Mouse (Mus musculus) embryo, embryonic 11.5 days (tissue): ENCODE data around the gene Gm10188.
A peak's percentile ranks its signal among the peaks of the same experiment; 100 is the strongest.

Experiments
- DNase-seq: peaks from one replicate; pipeline ENCODE4 v3.0.0-alpha.2; 2012; ENCODE audit warnings: low read depth, low spot score

Gm10188 gene

DNA sequence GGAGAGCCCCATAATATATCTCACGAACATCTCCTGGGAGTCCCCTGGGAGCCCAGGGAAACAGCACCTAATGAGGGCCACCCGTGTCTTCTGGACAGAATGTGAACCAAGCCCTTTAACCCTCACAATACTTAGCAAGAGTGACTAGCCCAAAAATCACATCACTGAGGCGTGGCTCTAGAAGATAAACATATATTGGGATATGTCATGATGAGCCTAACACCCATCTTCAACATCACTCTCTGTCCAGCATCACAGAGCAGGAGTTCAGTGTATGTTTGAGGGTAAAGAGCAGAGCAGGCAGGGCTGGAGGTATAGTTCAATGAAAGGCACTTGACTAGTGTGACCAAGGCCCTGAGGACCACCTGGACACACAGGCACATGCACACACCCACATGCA is at the start of gene Gm10188:
Gene Gm10188, minus strand, starts transcription at position 101 of the 400 bp plus-strand sequence.
- no peak for DNase-seq

- DNase-seq: no peak
These were observed 47.6 kb upstream of the Gm10188 start for GRCm38 (mm10) chr1:132277124-132277523.

- DNase-seq: no peak
These were observed 47.1 kb upstream of the Gm10188 start for GRCm38 (mm10) chr1:132276694-132277093.

DNA sequence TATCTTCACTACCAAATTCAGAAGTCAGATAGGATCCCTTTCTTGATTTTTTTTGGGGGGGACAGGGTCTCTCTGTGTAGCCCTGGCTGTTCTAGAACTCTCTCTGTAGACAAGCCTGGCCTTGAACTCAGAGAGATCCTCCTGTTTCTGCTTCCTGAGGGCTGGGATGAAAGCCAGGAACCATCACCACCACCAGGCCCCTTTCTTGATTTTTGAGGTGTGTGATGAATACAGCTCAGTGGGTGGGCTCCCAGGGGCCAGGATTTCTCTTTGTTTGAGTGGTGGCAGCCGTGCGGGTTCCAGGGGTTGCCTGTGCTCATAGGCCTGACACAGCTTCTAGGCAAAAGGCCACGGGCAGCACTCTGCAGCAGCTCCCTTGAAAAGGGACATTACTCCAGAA is 41.7 kb upstream of the Gm10188 start:
- no peak for DNase-seq

DNA sequence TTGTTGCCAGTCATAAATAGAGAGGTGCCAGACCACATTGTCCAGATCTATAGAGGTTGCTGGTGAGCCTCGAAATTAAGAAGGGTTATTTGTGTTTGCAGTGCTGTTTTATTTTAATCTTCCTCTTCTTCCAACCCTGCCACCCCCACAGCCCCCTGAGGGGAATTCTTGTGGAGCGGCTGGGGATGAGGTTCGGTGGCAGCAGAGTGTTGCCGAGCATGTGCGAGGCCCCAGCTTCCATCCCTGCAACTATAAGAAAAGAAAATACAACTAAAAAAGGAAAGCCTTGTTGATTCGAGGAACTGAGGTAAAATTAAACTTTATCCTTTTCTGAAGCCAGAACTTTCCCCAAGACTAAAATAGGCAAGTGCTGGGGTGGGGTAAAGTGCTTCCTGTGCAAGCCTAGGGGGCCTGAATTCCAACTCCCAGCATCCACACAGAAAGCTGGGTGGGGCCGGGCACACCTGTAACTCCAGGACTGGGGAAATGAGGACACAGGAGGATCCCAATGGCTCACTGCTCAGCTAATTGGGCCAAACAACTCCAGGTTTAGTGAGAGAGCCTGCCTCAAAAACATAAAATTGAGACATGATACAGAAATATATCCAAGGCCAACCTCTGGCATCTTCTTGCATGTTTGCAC is 39.0 kb upstream of the Gm10188 start:
- DNase-seq: no peak

- no peak for DNase-seq
These were observed 38.4 kb upstream of the Gm10188 start for GRCm38 (mm10) chr1:132267959-132268358.

GRCm38 (mm10) chr1:132266791-132267557 is 37.4 kb upstream of the Gm10188 start:
- no peak for DNase-seq

- DNase-seq: no peak
These were observed 36.4 kb upstream of the Gm10188 start for GRCm38 (mm10) chr1:132265936-132266335.

DNA sequence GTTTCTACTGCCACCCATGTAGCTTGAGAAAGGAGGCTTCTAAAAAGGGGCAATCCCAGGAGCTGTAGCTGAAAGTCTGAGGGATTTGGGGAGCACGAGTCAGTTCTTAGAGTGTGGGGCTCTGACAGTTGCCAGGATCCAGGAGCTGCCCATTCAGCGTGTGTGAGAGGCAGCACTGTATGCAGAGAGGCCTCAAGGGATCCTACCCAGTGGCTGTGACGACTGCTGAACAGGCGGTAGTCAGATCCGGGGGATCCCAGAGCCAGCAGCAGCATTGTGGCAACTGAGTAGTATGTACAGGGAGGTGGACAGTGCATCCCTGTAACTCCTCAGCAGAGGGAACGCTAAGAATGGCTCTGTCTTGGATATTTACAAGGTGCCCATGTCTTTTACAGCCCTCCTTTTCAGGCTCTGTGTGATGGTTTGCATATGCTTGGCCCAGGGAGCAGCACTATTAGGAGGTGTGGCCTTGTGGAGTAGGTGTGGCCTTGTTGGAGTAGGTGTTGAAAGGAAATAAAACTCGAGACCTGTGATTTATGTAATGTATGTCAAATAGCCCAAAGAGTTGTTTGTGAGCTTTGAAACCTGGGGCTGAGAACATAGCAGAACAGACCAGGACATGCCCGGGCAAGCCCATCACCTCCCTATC is 35.8 kb upstream of the Gm10188 start:
- no peak for DNase-seq

GRCm38 (mm10) chr1:132264577-132264976 is 35.0 kb upstream of the Gm10188 start:
- DNase-seq: no peak

DNA sequence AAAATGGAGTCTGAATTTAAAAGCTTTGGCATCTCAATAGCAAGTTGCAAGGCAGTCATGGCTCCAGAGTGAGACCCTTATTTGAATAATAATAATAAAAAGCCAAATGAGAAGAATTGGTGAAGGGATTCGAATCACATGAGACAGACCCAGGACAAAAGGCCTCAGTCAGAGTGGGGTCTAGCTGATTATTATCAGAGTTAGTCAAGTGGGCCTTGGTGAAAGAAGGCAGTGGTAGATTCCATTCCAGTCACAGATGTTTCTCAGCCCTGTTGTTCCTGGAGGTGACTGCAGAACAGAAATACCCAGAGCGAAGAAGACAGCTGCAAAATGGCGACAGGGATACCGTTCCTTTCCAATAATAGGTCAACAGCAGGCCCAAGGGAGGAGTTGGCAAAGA is 34.1 kb upstream of the Gm10188 start:
- DNase-seq: no peak

GRCm38 (mm10) chr1:132261058-132261457 is 31.5 kb upstream of the Gm10188 start:
- DNase-seq: no peak

DNA sequence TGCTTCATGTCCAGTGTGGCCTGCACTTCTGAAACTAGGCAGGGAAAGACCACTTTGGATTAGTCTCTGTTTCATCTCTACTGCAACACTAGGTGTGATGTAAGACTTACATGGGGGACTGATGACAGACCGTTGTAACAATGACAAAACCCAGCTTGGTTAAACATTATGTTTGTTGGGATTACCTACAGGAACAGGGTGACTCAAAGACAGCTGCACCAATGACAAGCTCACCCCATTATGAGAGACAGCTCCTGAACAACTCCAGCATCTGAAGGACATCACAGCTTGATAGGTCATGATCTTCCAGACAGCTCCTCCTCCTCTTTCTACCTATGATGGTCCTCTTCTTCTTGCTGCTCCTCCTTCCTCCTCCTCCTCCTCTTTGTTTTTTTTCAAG is 30.8 kb upstream of the Gm10188 start:
- no peak for DNase-seq

DNA sequence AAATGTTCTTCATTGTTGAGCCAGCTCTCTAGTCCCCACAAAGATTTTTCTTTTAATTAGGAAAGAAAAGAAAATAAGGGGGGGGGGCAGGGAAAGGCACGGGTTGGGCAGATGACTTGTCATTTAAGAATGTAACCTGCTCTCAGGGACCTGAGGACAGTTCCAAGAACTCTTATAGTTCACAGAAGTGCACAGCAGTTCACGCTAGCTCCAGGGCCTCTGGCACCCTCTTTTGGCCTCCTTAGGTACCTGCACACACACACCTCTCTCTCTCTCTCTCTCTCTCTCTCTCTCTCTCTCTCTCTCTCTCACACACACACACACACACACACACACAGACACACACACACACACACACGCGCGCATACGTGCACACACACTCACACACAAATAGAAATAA is 24.9 kb upstream of the Gm10188 start:
- DNase-seq: no peak

- no peak for DNase-seq
These were observed 17.1 kb upstream of the Gm10188 start for GRCm38 (mm10) chr1:132246641-132247040.

- DNase-seq: no peak
These were observed 16.6 kb upstream of the Gm10188 start for GRCm38 (mm10) chr1:132246137-132246536.

GRCm38 (mm10) chr1:132245010-132245409 is 15.4 kb upstream of the Gm10188 start:
- no peak for DNase-seq

DNA sequence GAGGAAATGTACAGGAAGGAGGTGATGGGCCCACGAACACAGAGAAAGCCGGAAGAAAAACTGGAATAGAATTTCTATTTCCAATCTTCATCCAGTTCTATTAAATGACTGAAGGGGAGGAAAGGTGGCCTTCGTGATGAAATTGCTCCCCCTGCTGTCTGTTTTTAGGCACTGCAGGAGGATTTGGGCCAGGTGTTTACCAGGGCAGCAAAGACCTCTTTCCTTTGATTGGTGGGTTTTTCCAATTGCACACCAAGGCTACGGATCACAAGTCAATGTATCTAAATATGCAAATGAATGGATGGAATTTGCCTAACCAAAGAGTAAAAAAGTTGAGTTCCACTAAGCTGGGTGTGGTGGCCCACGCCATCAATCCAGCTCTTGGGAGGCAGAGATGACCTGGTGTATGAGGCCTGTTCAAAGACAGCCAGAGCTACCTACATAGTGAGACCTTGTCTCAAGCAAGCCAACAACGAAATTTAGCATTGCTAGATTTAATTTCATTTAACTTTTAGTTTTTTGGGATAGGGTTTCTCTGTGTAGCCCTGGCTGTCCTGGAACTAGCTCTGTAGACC is 8.1 kb upstream of the Gm10188 start:
- peak; percentile 48 for DNase-seq

GRCm38 (mm10) chr1:132234757-132235273 is 5.2 kb upstream of the Gm10188 start:
- no peak for DNase-seq

DNA sequence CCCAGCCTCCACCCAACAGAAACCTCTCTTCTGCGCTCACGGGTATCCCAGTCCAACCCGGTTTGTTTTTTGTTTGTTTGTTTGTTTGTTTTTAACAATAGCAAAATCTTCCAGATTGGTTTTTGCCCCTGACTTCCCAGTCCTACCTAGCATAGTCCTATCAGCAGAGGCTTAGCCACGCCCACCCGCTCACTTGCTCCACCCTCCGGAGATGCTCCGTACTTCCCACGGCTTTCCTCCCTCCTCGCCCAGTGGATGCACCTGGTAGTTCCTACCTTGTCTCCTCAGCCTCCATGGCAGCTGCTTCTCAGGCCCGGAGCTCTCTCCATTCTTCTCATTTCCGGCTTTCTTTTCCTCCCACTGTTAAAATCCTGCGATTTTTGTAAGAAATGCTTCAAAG is 4.0 kb upstream of the Gm10188 start:
- no peak for DNase-seq

DNA sequence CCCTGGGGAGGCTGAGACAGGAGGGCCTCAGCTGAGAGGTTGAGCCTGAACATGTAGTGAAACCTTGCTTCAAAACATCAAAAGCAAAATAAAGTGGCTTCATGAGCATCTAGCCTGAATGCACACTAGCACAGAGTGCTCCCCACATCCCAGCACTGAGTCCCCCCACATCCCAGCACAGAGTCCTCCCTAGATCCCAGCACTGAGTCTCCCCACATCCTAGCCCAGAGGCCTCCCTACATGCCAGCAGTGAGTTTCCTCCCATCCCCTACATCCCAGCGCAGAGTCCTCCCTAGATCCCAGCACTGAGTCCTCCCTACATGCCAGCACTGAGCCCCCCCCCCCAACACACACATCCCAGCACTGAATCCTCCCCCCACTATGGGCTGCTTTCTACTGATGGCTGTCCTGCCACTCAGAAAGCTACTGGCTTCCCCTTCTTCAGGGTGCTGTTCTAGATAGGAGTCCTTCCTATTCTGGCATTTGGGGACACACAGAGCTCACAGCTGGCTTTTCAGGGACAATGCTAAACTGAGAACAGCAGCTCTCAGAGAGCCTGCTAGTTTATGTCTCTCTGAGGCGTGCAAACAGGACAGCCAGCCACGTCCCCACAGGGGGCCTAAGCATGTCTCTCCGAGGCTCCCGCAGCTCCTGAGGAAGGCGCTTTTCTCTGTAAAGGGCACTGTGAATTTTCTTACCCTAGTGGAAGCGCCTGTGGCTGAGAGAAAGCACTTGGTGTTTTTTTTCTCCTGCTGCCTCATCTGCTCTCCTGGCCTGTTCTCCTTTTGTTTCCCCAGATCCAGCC is 2.1 kb upstream of the Gm10188 start:
- DNase-seq: no peak
